Mouse (Mus musculus) left cerebral cortex, adult 18-20 months (tissue): ENCODE measurements around the gene Dmrt3. TPM values are rescaled to one million over a fixed set of nuclear protein-coding genes. Genes with fewer than 3 reads are reported as not detected.

Source experiments
- DNase-seq, 2 experiments: peaks; one replicate each; pipeline ENCODE4 v3.0.0; 2021 to 2022; ENCODE audit warnings: low spot score in 2 of 2, mixed read lengths in 1 of 2
- long read RNA-seq, 2 experiments: library from polyadenylated mRNA; stranded (forward); transcript quantifications; one replicate each; pipeline ENCODE4 v2.0.0; 2021
- total RNA-seq, 2 experiments: library from RNA; stranded (reverse); gene quantifications; 2 replicates each; pipeline ENCODE4 v1.2.3; 2021

Gene Dmrt3
- total RNA-seq = not detected
- long read RNA-seq, experiment 1 = 0 reads
- long read RNA-seq, experiment 2 = 0 reads

DNA sequence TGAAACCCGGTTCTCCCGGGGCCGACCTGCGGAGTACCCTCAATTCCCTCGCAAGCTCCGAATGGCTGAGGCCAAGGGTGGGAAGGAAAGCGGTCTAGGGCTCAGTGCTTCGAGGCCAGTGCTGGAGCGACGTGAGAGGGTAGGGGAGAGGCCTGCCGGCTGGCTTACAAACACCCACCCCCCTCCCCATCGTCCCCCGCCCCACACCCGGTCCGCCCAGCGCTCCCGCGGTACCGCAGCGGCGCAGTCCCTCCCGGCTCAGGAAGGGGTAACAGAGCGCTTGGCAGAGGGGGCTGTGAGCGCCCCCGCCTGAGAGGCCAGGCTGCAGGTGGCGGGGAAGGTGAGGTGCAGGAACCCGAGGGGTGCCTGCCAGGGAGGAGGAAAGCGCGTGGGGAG is at the start of gene Dmrt3:
Dmrt3 (plus strand) TSS at position 287 of the 396 bp plus-strand sequence.
- no peak for DNase-seq

DNA sequence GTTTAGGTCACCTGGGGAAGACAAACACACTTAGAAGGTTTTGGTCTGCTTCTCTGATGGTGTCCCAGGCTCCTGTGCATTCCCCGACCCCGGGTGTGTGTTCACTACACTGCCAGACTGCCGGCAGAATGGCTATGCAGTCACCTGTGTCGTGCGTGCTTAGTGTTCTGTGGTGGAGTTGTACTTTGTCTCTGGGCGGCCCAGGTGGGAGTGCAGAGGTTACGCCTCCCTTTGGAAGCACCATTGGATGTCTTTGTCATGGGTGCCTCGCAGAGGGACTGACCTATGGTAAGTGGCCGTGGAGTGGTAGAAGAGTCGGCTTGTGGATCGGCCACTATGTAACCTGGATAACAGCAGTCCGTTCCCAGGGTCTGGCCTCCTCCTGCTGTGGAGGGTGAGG is 45.7 kb upstream of the Dmrt3 start:
- DNase-seq = no peak

DNA sequence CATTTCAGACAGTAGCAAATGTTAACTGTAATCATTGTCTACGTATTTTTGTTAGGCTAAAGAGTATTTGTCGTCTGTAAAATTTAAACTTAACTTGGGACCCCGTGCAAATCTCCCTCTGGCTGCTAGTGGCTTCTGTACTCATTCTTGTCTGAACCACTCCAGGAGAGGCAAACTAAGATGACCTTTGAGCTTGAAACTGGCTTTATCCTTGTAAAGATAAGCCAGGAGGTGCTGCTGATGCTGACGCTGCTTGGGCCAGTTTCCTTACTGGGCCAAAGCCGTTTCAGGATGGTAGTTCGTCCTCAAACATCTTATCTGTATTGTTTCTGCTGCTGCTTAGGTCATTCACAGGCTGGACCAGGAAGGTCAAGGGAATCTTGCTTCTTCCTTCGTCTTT is 40.3 kb upstream of the Dmrt3 start:
- no peak for DNase-seq

DNA sequence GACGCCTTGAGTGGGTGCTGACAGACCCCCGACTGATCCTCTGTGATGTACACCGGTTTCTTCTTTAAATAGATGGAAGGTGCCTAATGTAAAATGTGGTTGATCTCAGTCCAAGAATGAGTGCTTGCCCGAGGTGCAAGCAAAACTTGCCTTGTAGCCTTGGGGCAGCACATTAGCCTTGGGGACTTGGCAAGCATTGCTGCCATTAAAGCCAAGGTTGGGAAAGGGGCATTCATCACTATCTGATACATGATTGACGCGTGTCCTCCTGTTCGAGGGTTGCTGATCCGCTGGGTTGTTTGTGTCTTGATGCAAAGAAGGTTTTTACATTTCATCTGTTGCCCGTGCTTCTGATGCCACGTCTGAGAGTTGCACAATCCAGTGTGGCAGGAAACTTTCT is 35.7 kb upstream of the Dmrt3 start:
- no peak for DNase-seq

DNA sequence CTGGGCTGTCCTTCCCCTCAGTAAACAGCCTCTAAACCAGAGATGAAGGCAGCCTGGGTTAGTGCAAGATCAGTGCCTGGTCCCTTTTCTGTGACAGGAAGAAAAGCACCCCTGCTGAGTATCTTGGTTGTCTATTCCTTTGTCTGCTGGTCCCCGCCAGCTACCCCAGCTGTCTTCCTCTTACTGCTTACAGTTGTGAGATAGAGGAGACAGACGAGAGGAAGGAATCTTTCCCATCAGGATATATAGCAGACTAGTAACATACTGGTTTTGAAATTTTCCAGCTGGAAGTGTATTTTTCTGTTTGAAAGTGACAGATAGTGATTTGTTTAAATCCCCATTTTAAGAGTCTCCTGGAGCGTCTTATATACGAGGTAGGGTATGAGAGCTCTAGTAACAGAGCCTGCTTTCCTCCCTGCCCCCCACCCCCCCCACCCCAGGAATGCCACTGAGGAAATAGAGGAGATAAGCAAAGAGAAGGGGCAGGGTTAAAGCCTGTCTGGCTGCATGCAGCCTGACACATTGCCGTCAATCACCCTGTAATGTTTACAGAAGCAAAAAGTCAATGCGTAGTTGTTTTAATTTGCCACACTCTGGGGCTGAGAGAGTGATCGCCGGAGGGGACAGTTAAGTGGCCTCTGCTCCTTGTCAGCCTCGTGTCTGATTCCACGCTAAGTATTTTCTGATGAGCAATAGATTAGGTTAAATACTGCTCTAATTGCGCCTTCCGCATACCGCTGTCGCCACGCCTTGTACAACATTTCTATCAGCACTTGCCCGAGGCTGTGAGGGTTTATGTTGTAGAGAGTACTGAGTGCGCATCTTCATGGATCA is 34.9 kb upstream of the Dmrt3 start:
- no peak for DNase-seq

DNA sequence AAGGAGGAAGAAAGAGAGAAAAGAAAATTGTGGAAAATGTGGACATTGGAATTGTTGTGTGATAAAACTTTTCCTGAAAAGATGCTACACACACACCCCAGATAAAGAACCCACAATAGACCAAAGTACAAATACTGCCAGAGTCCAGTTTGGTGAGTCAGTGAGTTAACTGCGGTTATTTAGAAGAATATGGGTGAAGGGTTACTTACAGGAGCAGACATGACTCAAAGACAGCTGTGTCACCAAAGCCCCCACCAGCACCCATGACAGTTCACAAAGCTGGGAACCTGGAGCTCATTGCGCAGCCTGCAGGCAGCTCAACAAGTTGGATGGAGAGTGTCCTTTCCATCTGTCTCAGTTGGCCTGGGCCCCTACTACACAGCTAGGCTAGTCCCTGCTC is 31.7 kb upstream of the Dmrt3 start:
- no peak for DNase-seq

DNA sequence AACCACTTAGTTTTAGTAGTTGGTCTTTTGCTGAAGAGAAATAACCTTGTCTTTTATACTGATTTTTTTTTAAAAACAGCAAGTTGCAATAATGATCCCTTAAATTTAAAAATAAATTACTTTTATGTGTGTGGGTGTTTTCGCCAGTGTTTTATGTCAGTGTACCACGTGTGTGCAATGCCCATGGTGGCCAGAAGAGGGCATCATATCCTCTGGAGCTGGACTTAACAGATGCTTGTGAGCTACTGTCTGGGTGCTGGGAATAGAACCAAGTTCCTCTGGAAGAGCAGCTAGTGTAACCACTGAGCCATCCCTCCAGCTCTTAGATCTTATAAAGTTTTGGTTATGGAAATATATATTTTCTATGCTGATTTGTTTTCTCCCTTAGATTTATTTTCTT is 30.7 kb upstream of the Dmrt3 start:
- no peak for DNase-seq

DNA sequence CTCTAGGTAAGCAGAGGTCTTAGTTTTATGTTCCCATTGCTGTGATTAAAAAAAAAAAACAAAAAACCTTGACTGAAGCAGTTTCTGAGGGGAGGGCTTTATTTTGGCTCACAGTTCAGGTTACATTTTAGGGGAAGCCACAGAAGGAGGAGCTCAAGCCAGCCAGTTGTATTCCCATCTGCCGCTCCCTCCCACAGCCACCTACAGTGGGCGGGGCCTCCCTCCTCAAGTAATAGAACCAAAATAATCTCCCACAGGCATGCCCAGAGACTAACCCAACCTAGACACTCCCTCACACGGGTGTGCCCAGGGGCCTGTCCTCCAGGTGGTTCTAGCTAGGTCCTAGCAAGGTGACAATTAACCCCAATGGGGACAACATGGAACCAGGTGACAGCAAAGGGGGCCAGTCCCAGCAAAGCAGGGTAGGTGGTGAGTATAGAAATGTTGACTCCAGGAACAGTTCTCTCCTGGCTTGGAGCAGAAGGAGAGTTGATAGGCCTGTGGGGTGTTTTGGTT is 12.3 kb upstream of the Dmrt3 start:
- no peak for DNase-seq

DNA sequence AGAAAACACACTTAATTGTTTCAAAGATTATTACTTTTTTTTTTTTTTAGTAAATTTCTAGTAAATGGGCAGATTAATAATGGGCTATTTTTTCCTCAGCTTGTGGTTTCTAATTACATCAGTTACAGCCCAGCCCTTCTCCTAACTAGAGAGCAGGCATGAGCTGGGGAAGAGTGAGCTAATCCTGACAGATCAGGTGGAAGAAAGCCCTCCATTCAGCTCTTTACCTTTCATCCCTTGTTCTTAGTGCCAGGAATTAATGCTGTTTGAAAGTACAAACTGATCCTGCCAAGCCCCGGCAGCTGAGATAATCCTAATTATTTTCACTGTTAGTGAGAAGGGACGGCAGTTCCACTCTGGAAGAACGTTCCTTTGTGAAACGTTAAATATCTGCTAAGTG is 11.5 kb upstream of the Dmrt3 start:
- no peak for DNase-seq

DNA sequence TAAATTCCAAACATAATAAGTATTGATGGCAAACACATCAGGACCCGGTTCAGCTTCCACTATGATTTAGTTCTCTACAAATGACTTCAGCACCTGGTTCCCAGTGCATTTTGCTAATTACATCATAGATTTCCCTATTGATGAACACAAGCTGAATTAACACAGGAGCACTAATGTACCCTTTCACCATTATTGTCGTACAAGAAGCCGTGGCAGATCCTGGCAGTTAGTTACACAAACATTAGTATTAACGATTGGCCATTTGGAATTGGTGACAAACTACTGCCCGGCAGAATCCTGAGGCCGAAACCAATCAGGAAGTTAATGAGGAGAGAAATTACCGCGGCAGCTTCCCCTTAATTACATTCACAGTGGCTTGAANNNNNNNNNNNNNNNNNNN is 8.1 kb upstream of the Dmrt3 start:
- DNase-seq = no peak

DNA sequence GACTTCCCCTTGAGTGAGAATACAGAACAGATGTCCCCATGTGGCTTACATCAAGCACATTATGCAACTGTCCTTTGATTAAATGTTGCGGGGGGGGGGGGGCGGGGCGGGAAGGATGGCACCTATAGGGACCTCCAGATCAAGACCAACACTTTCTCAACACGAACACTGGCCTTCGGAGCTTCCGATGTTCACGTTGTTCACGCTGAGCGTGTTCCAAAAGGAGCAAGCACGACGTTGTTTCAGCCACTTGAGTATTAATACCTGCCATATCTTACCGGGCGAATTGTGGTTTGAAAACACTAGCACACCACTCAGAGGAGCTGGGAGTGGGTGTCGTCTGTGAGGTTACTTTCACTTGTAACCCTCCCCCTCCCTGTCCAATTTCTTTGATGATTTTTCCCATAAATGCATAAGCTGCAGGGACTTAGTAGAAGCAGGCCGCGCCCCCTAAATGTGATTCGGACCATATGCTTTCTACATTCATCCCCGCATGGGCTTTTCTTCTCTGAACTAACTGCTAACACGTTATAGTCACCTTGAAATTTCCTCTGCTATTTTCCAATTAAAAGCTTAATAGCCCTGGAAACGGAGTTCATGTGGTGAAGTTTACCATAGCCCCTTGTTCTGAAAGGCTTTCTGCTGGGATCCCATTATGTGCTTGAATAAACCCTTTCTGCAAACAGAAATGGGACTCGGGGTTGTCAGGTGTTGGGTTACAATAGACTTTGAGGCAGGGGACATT is 2.5 kb upstream of the Dmrt3 start:
- no peak for DNase-seq

DNA sequence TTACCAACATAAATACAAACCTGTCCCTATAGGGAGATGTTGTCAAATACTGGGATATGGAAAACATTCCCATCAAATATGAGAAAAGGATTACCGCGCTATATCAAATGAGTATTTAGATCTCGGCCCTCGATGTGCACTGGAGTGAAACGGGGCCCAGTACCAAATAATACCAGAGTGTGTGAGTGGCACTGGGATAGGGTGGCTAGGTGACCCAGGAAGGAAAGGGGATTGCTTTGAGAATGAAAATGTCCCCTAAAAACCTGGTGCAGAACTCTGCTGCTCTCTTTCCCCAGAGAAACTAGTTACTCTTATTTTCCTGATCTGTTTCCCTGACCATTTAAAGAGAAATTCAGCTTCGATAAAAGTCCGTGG is 1.9 kb upstream of the Dmrt3 start:
- no peak for DNase-seq

DNA sequence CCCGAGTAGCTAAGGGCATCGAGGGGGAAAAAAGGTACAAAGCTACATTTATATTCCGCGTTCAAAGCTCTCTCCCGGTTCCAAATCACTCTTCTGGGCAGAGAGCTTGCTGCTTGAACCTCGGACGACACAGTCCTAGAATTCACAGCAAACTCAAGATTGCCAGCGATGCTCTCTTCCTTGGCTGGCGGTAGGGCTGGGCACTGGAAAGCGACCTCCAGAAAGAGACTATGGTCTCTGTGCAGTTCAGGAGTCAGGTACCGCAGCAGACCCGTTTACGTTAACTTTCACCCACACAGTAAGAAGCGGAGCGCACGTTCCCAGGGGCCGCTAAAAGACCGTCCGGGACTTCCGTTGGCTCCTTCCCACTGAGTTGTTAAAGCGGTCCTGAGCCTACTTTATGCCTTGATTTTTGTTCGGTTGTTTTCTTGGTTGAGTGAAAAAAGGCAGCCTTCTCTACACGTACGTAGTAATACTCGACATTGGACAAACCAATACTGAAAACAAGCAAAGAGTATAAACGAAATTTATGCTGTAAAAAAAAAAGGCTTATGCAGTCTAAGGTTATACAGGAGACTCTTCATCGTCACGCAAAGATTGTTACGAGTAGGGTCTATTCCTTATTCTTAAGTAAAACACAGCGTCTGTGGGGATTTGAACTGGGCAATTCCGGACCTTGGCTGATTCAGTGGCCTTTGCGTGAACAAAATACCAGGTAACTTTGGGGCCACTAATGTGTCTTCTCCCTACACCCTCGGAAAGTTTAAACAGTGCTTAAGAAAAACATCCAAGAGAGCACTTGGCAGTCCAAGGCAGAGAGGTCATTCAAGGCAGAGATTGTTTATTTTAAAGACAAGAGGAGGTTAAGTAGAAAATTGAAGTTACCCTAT is 895 bp upstream of the Dmrt3 start:
- no peak for DNase-seq

DNA sequence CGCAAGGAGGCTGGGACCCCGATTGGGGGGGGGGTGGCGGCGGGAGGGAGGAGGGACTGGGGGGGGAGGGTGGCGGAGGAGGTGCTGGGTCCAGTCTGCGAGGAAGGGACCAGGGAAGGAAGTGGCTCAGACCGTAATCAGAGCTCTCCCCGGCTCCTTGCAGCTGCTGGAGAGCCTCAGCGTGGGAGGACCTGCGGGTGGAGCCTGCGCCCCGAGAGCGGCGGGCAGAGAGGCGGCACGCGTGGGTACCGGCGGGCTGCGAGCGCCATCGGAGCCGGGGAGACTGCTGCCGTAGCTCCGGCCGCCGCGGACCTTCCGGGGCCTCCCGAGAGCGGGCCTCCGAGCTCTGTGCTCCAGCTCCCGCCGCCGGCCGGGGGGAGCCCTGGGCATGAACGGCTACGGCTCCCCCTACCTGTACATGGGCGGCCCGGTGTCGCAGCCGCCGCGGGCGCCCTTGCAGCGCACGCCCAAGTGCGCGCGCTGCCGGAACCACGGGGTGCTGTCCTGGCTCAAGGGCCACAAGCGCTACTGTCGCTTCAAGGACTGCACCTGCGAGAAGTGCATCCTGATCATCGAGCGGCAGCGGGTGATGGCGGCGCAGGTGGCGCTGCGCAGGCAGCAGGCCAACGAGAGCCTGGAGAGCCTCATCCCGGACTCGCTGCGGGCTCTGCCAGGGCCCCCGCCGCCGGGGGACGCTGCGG is 460 bp downstream of the Dmrt3 start:
- no peak for DNase-seq

DNA sequence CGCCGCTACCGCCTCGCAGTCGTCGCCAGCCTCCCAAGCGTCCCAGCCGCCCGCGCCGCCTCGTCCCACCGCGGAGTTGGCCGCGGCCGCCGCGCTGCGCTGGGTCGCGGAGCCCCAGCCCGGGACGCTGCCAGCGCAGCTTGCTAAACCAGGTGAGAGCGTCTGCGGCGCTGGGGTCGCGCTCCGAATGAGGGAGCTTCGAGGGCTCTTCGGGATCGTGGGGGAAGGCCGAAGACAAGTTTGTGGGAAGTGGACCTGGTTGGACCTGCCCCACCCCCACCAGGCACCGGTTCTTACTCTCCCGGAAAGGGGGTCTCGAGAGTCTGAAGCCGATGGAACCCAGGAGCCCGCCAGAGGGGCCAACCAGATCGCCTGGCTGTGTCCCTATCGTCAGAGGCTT is 1.0 kb downstream of the Dmrt3 start:
- DNase-seq = no peak

DNA sequence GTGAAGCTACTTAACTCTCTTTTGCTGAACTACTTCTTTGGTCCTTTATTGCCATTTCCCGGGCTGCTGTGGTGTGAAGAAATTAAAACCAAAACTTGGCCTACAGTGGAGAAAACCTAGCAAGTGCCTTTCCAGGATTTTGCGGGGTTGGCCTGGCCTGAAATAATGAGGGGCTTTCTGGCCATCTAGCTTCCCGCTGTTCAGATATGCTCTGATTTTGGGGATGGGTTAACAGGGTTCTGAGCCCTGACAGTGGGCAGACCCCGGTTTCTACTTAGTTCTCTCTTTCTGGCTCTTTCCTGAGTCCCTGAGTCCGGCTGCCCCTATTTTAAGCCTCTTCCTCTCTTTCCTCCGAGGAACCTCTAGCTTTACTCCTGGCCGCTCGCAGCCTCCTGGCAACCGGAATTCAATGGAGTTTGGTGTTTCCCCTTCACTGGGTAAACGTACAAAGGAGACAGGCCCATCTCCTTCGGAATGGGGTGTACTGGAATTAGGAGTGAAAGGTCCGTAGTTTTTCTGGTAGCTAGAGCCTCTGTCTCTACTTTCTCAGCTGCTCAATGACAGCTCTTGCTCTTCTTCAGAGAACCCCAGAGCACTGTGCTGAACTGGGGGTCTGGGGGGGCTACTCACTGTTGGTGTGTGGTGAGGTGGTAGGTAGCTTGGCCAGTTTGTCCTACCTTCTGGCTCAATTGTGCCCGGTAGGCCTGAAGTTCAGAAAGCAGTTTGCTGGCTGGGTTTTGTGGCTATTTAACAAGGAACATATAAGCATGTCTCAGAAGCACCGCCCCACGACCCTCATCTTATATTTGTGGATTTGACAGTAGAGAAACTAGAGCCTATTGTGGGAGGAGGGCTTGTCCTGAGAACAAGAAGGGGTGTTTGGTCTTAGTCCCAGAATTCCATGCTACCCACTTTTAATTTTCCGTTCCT is 2.0 kb downstream of the Dmrt3 start:
- DNase-seq = no peak

DNA sequence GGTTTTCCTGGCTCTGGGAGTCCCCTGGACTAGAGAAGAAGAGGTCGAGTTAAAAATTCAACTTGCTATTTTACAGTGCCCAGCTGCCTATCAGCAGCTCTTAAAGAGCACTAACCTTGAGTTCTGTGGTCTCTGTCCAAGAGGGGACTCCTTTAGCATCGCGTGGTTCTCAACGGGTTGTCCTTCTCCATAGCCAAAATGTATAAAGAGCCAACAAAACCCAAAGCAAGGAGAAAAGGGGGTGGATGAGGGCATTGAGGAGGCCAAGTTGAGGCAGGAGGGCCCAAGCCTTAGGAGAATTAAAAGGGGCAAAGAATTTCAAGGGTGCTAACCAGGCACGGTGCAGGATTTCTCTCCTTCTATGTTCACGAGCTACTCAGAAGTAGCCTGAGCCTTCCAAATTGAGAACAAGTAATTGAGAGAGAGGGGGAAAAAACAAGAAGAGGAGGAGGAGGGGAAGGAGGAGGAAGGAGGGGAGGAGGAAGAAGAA is 2.8 kb downstream of the Dmrt3 start:
- no peak for DNase-seq

DNA sequence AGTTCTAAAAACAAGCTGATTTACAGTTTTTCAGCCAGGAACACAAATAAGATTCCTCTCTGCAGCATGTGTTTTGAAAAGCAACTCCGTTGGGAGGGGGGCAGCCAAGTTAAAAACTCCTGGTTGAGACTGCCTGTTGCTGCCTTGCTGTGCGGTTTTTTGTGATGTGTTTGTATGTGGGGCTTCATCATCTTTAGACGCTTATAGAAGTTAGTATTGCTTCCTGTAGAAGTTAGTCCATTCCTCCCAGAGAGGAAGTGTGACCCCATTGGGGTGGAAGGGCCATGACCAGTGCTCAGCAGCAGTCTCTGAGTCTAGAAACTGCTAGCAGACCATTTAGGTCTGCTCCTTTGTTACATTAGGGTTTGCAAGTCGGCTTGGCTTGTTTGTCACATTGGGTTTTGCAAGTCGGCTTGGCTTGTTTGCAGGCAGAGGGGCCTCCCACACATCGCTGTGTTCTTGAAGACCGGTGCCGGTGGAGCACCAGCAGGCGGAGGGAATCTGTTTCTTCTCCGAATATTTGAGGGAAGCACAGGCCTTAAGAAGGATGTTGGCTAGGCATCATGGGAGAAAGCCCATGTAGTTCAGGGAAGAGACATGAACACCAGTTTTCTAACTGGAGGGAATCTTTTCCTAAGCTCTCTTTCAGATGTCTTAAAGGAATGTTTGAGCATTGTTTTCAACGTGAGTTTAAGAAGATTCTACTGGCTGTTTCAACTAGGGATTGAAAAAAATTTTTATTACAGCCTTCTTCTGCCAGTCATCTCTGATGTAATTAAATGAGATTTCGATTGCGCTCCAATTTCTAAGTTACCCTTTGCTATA is 3.6 kb downstream of the Dmrt3 start:
- no peak for DNase-seq

DNA sequence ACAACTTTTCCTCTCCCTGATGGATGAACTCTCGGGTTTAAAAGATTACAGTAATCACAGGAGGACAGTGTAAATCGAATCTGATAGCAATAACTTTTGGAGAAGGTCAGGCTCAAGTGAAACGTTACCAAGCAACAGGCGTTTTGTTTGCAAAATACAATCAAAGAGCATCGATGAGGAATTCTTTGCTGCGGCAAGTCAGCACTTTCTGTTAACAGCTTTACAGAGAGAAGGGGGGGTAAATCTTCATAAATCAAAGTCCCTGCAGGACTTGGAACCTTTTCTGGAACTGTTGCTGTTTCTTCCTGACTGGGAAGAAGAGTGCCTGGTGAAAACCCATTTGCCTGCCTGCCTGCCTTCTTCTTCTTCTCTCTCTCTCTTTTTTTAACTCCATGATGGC is 5.8 kb downstream of the Dmrt3 start:
- DNase-seq = no peak
